Mouse (Mus musculus) testis, postnatal 10 days (tissue): ENCODE measurements around the gene Acsl3.

Experiments used
- DNase-seq: peaks from one replicate; pipeline ENCODE4 v3.0.0; 2021; ENCODE audit warnings: low spot score

Gene Acsl3

GRCm38 (mm10) chr1:78743318-78743717 is 85.7 kb downstream of the Acsl3 start:
- DNase-seq: no peak

- DNase-seq: no peak
These were observed 87.7 kb downstream of the Acsl3 start for GRCm38 (mm10) chr1:78745230-78745777.
